Mouse (Mus musculus) v-Abl transformed pro-B cells (cell line): ENCODE measurements at regions not wholly inside any gene's neighbourhood (a gene's known extent, or its start where the extent isn't known, plus 50 kb on each side); places are given as distances from the start of the nearest gene placed in this dataset.

Experiments used
- in situ Hi-C, 2 experiments: fragments of 400-800 bp; cut with MboI; formaldehyde crosslinking; loops; one replicate each; pipeline ENCODE4 v1.15.1; 2025; ENCODE audit not compliant: unreplicated experiment in 2 of 2

- in situ Hi-C loops = no loop called here
Measured at GRCm38 (mm10) chr3:128028856-128029564, 132.9 kb upstream of the Fam241a start.

GRCm38 (mm10) chr3:128024856-128025255 lies 128.7 kb upstream of the Fam241a start:
- in situ Hi-C loops = no loop called here

- in situ Hi-C loops = no loop called here
Measured at GRCm38 (mm10) chr3:128014909-128015308, 118.8 kb upstream of the Fam241a start.

DNA sequence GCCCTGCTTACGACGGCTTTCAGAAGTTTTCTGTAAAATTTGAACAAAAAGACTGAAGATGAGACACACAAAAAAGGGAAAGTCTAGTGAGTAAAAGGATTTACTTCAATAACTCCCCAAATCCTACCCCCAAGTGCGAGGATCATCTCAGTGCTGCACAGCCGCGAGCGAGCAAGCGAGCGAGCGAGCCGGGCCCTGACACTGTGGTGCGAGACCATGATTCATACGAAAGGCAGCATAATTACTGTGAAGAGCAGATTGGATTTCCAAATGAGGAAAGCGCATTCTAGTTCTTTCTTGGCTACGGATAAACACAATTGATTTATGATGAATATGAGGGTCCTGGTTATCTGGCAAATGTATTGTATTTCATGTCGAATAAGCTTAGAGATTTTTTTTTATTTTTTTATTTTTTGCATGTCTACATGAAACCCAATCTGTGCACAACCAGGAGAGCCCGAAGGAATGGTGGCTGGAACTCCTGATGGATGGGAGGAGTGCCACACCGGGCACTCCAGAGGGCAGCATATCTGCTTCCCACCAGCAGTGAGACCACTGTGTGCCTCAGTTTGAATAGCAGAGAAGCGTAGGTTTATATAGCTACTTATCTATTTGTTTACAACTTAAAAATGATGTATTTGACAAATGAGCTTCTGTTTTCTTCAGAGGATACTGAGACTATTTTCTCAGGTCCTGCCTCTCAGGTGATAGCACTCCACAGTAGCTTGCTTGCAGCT lies 106.9 kb upstream of the Fam241a start:
- in situ Hi-C loops = no loop called here

DNA sequence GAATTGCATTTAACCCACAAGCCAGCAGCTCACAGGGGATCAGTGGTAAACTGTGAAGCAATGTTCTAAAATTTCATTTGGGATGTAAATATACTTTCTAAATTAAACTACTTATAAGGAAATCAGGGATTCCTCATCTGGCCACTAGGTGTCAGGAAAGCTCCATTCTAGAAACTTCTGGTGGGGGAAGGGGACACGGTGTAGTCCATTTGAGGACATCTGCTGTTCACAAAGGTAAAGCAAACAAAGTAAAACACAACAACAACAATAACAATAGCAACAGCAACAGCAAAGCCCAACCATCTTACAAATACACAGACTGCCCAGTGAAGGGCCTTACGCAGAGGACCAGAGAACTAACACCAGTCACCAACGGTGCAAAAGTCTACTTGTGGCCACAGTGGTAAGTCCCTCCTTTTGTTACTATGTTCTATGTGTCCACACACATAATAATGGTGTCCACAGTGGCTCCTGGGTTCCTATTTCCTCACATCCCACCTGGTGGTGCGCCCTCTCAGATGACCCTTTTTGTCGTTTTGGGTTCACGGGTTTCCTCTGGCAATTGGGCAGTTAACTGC lies 105.9 kb upstream of the Fam241a start:
- in situ Hi-C loops = no loop called here

- in situ Hi-C loops = loop anchor here (25.0 kb wide), 2 partner anchors 1192 to 1717 kb away; partner anchors contain the start of gene Pitx2 (in 1 of the 2)
Measured at GRCm38 (mm10) chr3:127995678-127996077, 99.6 kb upstream of the Fam241a start.

DNA sequence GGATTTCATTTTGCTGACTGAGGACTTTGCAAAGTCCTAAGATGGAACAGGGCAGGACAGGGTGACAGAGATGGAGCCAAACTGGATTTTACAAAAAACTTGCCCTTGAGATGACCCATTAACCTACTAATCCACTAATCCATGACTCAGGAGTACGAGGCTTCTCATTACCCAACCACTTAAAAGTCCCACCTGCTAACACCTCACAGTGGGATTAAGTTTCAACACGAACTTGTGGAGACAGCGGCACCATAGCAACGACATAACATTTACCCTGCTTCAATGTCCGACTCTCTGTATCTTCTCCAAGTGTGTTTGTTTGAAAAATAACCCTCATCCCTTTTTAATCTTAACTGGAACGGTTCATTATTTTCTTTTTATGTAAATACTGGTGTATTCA lies 91.5 kb upstream of the Fam241a start:
- in situ Hi-C loops = loop anchor here (25.0 kb wide), 2 partner anchors 1200 to 1725 kb away; partner anchors contain the start of gene Pitx2 (in 1 of the 2)

DNA sequence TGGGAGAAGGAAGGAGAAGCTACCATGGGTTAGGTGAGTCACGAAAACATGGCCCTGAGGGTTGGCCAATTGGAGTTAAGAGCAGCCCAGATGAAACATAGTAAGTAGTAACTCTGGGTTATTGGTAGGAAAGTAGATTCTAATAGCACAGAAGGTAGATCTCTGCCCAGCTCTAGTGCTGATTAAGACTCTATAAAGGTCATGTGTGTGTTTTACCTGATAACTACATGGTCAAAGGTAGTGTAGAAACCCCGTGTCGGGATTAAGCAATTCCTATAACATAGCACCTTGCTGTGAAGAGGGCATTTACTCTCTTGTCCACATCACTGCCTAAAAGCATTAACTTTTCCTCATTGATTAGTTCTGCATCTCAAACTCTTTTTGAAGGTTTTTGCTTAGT lies 89.0 kb upstream of the Fam241a start:
- in situ Hi-C loops = loop anchor here (25.0 kb wide), 2 partner anchors 1202 to 1727 kb away; partner anchors contain the start of gene Pitx2 (in 1 of the 2)

DNA sequence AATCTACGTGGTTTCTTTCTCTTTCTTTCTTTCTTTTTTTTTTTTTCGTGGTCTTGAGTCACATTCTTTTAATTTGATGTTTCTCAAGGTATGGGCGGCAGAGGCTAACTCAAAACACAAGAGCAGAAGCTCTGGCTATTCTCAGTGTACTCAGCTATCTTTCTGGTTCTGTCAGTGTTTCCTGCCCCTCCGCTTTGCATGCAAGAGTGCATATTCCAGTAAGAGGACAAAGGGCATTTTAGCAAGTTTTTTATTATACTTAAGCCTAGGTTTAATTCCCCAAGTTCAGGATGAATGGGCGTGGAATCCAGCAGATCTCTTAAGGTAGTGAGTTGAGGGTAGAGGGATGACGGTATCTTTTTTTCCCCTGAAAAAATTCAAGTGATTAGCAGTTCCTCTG lies 81.1 kb upstream of the Fam241a start:
- in situ Hi-C loops = loop anchor here (10.0 to 25.0 kb wide), 3 partner anchors 1210 to 1768 kb away; partner anchors contain the start of gene Pitx2 (in 1 of the 2)

GRCm38 (mm10) chr3:127970891-127971290 lies 74.8 kb upstream of the Fam241a start:
- in situ Hi-C loops = loop anchor here (5.0 to 10.0 kb wide), 2 partner anchors 1236 to 1774 kb away; no protein-coding TSS in a partner anchor

DNA sequence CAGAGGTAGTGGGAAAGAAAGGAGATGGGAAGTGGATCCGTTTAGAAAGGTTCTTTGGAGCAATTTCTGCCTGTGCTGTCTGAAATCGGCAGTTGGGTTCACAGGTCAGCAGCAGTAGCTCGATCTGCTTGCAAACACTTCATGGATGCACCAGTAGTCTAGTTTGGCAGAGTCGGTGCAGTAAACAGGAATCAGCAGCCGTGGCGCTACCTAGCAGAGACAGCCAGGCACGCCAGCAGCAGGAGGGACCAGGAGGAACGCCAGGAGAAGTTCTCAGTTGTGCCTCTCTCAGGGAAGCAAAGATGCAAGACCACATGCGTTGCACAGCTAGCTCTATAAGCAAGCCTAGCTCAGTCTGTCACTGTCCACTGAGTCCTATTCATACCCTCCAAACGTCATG lies 71.0 kb upstream of the Fam241a start:
- in situ Hi-C loops = no loop called here

DNA sequence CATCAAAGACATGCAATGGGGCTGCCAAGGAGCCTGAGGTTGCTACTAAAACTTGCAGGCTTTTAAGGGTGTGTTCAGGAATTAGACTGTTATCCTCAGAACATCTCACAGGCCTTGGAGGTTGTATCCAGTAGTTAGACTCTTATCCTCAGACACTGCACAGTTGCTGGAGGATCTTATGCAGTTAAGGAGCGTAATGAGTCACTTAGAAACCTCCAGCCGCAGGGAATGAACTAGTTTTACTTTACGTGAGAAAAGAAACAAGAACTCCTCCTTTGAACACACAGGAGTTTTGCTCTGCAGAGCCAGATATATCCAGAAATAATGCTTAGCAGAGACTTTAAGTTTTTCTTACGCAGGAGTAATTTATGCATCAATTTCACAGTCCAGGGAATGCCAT lies 70.1 kb upstream of the Fam241a start:
- in situ Hi-C loops = no loop called here

DNA sequence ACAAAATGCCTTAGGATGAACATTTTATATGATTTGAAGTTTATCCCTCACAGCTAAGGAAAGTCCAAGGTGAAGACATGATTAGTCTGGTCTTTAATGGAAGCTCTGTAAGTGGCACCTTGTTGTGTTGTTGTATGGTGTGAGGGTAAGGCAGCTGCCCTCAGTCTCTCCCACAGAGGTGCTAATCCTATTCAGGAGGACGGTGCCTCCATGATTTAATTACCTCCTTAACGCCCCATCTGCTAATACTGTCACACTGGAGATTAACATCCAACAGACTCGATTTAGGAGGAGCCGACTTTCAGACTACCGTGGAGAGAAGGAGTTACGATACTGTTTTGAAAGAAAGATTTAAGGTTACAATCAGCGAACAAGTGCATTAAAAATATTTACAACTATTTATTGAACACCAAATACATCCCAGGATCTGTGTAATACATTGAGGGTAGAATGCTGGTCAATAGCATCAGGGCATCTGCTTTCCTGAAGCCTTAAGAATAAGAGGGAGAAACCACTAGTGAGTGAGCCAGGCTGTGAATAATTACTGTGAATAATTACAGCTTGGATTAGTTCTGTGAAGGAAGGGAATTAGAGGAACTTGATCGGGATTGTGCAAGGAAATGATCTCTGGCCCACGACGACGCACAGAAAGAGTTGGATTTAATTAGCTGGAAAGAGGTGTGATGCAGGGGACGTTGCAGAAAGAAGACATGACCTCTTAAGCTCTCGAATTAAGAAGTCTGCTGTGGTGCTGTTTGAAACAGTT lies 63.0 kb upstream of the Fam241a start:
- in situ Hi-C loops = no loop called here

GRCm38 (mm10) chr3:127954856-127955255 lies 58.7 kb upstream of the Fam241a start:
- in situ Hi-C loops = no loop called here

GRCm38 (mm10) chr3:127953610-127954009 lies 57.5 kb upstream of the Fam241a start:
- in situ Hi-C loops = no loop called here

GRCm38 (mm10) chr3:127948898-127949620 lies 52.9 kb upstream of the Fam241a start:
- in situ Hi-C loops = loop anchor here (5.0 kb wide), 8 partner anchors 97 to 632 kb away; partner anchors contain the start of gene Neurog2 (in 1 of the 2)

GRCm38 (mm10) chr3:127948326-127948725 lies 52.2 kb upstream of the Fam241a start:
- in situ Hi-C loops = loop anchor here (5.0 kb wide), 8 partner anchors 96 to 631 kb away; partner anchors contain the start of gene Neurog2 (in 1 of the 2)
